Mouse (Mus musculus): Measurements from ENCODE around the gene Gtf2f2. TPM values are rescaled to one million over a fixed set of nuclear protein-coding genes. Genes with fewer than 3 reads are reported as not detected.

The Gtf2f2 gene
- 10 to 100 TPM; 15.8 to 16.1 TPM for total RNA-seq (2021)

DNA sequence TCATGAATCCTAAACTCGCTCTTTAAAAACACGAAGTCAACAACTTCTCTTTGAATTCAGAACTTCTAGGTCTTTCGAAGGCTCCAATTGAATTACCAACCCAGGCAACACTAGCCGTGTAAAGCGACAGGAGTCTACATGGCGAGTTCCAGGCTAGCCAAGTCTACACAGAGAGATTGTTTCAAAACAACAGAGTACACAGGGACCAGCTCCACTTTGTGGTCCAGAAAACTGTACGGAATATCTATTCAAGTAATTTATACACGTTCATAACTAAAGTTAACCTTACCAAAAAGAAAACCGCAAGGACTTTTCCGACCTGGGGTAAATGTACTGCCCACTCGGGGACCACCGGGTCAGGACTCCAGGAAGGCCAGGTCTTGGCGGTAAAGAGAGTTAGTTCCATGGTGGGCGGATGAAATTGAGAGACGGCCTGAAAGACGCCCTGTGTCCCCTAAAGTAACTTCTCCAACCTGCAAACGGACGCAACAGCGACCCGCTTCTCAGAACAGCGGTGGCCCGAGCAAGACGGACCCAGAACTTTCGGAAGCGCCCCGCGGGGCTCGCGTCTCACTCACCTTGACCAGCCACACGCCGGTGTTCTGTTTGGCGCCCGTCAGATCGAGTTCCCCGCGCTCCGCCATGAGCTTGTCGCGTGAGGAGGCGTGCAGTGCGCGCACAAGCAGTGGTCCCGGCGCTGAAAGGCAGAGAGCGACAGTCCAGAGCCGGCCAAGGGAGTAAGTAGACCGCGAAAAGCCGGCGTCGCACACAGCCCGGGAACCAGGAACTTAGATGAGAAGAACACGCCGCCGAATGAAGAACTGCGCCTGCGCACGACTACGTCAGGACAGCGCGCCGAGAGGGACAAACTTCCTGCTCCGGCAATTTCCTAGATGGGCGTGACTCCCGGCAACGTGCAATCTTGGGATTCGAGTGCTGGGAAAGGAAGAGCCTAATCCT lies at the start of gene Gtf2f2:
Gtf2f2 (minus strand) TSS at position 764 of the 960 bp plus-strand sequence.
- intact Hi-C loops (cut with DNase I): loop anchor here (2.0 kb wide), 1 partner anchor 48 kb away; no protein-coding TSS in a partner anchor
- DNase-seq (ENCODE audit: low spot score in 2 of 2): peak; percentile 94 to 96

DNA sequence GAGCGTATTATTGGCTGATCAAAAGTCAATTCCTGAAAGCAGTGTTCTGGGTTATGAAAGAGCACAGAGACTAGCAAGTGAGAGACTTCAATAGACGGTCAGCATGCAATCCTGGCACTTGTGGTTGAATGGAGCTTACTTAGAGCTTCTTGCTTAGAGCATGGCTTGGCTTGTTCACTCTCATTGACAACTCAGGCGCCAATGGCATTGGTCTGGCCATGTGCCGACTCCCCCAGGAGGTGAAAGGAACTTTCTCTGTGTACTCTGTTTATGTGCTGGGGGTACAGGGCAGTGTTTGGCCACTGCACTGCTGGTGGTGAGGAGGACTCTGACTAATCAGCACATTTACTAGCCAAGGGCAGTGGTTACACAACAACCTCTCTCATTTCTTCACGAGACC lies 48.8 kb upstream of the Gtf2f2 start:
- DNase-seq (ENCODE audit: low spot score in 2 of 2): no peak
- intact Hi-C loops (cut with DNase I): no loop called here

DNA sequence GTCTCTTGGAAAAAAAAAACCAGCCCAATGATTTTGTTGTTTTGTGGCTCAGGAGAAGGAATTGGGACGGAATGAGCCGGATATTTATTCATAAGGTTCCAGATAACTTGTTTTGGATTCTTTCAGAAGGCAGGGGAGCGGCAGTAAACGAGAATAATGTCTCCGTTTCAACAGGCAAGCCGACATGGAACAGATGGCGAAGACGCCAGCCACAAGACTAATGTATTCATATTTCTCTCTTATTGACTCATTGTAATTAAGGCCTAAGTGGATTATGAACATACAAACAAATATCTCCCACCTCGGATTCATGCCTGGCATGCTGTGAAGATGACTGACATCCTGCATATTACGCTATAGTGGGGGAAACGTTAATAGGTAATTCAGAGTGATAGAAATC lies 43.1 kb upstream of the Gtf2f2 start:
- no peak for DNase-seq (ENCODE audit: low spot score in 2 of 2)
- intact Hi-C loops (cut with DNase I): no loop called here

DNA sequence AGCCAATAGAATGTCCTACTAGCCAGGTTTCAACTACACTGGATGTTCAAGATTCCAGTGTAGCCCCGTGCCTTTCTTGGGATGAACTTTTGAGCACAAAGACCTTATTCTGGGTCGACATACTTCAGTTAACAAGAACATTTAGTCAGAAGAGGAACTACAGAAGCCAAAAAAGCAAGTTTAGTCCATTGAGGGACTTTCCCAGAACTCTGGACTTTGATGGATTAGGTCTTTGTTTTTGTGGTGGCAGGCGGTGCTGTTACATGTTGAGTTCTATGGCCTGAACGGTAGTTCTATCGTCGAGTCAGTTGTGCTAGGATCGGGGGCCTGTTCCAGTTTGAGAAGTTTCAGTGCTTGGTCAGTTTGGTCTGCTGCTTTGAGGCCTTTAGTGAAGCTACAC lies 41.3 kb upstream of the Gtf2f2 start:
- intact Hi-C loops (cut with DNase I): no loop called here
- DNase-seq (ENCODE audit: low spot score in 2 of 2): no peak

DNA sequence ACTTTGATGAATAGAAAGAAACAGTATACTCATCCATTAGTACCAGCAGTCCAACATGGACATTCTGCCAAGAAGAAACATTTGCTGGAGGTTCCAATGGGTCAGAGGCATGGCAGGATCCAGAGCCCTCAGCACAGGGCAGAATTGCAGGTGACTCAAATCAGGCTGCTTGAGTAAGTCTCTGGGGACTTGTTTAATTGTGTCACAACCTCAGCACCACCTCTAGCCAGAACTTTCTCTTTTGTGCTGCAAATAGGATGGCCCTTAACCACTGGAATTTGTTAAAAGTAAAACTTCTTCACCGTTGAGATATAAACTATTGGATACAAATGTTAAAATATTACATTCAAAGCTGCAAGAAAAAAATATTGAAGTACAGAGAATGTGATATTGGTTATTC lies 35.1 kb upstream of the Gtf2f2 start:
- intact Hi-C loops (cut with DNase I): no loop called here
- no peak for DNase-seq (ENCODE audit: low spot score in 2 of 2)

DNA sequence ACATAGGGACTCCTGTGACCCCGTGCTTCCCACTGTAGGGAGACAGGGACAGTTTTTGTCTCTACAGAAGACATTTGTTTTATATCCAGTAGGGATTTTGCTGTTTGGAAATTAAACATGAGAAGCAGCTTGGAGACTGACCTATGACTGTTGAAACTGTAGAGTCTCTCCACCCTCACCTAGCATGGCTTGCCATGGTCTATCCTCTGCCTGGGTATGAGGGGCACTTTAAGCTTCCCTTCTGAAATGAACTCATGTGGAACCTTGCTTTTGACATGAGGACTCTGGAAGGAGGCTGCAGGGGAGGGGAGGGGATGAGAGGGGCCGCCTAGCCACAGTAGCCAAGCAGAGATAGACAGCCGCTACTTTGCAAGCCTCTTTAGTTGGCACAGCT lies 33.5 kb upstream of the Gtf2f2 start:
- intact Hi-C loops (cut with DNase I): no loop called here

DNA sequence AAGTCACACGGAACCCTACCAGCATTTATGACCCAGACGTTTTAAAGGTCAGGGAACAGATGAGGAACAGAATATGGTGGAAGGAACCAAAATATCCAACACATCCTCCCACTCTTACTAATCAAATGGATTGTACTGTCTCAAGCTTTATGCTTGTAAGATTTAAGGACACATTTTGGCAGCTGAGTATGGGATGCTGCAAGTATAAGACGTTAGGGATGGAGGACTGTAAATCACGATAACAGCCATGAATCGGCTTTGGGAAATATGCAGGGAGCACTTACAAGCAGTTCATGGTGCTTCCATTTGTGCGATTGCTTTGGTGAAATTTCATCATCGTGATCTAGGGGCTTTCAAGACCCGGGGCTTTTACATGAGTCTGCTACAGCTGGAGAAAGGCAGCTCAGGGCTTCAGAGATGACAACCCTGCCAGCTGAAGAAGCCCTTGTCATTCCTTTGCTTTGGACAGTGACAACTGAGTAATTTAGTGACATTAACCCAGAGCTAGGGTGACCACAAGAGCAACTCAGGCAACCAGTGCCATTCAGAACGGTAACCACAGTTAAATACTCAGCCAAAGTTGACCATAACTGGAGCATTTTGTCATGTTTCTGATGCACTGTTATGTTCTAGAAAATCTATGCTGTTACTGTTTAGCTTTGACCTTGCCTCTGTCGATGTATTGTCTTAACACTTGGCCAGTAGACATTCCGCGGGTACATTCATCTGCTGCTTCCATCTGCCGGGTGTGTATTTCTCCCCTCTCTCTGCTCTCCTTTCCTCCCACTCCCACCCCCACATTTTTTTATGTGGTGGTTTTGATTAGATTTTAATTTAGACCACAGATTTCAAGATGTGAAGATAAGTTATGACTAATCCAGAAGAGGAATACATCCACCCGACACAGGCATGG lies 32.8 kb upstream of the Gtf2f2 start:
- intact Hi-C loops (cut with DNase I): no loop called here
- DNase-seq (ENCODE audit: low spot score in 2 of 2): no peak

More for the DNA sequence above, 33.5 kb upstream of the Gtf2f2 start:
- no peak for DNase-seq (ENCODE audit: low spot score in 2 of 2)

DNA sequence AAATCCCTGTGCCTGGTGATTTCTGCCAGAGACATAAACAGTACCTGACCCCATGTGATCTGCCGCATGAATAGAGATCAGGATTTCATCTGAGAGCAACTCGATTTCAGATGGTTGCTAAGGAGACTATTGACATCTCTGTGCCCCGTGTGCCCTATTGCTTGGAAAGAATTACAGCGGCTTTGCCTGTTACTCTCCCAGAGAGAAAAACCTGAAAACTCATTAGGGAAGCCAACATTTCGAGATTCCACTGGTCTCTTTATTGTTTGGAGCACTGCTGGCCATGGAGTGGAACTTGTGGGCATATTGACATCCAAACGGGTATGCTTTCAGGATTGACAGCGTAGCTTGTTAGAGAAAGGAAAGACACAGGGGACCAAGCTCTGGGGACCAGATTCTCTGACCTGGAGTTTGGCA lies 22.6 kb upstream of the Gtf2f2 start:
- intact Hi-C loops (cut with DNase I): no loop called here

DNA sequence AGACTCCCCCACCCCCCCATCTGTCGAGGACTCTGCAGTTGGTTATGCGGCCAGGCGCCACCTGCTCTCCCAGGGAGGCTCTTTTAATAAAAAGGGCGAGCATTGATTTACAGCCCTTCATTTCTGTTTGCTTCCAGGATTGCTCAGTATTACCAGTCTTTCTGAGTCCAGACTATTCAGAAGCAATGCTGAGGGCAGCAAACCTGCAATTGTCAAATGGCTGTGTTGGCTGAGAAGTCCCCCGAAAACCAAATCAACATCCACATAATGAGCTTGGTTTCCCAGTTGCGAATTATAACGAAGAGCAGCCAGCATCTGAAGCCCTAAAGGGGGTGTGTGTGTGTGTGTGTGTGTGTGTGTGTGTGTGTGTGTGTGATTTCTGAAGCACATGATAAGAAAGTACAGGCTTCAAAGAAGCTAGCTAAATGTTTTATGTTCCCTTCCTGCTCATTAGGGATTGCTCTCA lies 22.0 kb upstream of the Gtf2f2 start:
- no peak for DNase-seq (ENCODE audit: low spot score in 2 of 2)
- intact Hi-C loops (cut with DNase I): no loop called here

More for the DNA sequence above, 22.6 kb upstream of the Gtf2f2 start:
- DNase-seq (ENCODE audit: low spot score in 2 of 2): no peak

DNA sequence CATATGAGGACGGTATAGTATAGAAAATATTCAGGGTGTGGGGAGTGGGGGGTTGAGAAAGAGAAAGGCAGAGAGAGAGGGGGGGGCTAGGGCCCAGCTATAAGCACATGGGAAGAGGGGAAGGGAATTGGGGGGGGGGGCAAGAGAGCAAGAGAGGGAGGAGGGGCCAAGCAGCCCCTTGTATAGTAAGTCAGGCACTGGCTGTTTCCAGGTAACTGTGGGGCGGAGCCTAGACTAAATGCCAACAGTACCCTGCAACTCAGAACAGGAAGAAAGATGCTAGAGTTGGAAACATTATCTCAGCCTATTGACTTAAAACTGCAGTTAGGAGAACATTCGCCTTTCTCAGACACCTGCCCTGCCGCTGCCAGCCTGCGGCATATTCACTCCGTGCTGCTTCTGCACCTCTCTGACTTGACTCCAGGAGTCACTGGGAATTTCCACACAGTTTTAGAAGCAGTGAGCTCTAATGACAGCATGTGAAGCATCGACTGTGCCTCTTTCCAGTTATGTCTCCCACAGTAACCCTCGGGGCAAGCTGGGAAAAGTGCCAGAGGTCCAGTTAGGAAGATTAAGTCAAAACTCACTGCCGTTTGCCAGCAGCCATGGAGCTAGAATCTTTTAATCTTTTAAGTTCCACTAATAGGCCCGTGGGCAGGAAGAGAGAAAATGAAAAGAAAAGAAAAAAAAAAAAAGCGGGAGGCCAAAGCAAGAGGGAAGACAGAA lies 20.6 kb upstream of the Gtf2f2 start:
- no peak for DNase-seq (ENCODE audit: low spot score in 2 of 2)
- intact Hi-C loops (cut with DNase I): no loop called here

DNA sequence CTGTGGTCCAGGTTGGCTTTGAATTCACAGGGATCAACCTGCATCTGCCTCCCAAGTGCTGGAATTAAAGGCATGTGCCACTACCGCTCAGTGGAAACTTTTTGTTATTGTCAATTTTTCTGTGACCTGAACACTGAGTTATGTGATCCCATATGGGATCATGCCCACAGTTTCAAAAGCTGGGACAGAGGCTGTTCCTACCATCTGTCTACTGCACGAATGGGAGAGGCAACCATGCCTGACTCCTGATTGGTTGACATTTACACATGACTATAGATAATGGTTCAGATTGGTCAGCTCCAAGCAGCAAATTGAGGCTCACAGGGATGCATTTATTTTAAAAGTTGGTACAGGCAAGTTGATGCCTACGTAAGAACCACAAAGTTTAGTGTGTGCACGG lies 14.0 kb upstream of the Gtf2f2 start:
- no peak for DNase-seq (ENCODE audit: low spot score in 2 of 2)
- intact Hi-C loops (cut with DNase I): no loop called here

DNA sequence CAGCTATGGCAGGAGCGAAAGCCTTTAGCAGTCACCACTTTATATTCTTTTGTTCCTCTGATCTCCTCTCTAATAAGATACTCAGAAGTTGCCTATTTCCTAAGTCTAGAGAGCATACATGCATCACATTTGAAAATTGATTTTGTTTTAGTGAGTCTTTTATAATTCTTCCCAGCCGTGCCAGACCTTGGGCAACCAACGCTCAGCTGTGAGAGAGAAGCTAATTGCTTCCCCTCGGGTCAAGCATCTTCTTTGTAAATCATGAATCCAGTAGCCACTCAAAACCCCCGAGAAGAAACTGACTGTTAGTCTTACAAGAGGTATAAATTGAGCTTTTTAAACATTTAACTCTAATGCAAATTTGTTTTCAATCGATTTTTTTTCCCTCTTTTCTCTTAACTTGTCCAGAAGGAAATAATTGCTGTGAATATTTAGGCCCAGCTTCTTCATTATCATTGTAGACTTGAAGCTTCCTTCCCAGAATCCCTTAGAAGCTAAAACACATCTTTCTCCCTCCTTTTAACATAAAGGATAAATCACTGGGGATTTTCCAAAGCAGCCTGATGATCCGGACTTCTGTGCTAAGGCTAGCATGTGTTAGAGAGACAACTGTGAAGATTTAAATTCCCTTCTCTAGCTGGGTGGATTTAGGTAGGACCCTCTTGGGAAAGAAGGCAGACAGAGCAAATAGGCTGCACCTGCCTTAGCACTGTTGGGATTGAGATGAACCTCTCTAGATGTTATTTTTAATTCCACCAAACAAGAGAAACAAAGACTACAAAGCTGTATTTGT lies 10.5 kb upstream of the Gtf2f2 start:
- DNase-seq (ENCODE audit: low spot score in 2 of 2): no peak
- intact Hi-C loops (cut with DNase I): no loop called here

DNA sequence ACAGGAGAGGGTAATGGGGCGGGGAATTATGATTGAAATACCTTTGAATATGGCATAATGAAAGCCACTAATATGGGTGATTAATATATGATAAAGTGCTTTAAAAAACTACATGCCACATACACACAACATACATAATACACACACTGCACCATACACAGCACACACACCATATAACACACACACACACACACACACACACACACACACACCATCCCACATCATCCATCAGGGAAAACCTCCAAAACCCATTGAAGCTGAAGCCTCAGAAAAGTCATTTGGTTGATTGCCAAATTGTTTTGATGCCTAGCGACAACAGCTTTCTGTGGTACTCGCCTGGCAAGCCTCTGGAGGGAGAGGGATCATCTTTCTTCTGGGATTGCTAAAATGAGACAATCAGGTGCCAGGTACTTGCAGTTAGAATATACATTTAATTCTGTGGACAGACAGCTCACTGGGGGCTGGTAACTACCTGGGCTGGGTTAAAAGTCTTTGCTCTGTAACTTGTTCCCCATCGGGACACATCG lies 9.7 kb upstream of the Gtf2f2 start:
- intact Hi-C loops (cut with DNase I): no loop called here

DNA sequence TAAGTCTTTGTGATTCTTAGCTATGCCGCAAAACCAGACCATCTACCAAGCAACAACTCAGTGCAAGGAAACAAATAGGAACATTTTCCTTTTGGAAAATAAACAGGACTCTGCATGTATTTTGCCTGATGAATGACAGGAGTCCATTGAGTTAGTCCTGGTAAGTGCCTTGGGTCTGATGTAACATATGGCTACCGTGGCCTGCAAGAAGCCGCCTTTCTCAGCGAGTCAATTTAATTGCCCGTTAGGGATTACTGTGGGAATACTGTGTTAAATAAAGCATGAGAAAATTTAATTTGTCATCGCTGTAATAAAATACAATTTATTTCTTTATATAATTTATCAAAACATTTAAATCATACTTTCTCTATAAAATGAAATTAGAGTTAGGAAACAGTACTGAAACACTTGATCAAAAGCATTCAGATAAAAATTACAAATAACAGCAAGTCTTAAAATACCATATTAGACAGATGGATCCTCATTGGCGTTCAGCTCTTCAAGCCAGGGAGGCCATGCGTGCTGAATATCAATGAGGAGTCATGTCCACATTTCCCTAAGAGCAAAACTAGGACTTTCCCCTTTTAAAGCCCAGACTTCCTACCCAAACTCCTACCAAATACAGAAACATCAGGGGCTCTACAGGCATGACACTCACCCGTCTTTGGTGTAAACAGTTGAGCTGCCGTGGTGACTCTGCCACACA lies 7.3 kb upstream of the Gtf2f2 start:
- DNase-seq (ENCODE audit: low spot score in 2 of 2): no peak
- intact Hi-C loops (cut with DNase I): no loop called here

More for the DNA sequence above, 9.7 kb upstream of the Gtf2f2 start:
- DNase-seq (ENCODE audit: low spot score in 2 of 2): no peak

DNA sequence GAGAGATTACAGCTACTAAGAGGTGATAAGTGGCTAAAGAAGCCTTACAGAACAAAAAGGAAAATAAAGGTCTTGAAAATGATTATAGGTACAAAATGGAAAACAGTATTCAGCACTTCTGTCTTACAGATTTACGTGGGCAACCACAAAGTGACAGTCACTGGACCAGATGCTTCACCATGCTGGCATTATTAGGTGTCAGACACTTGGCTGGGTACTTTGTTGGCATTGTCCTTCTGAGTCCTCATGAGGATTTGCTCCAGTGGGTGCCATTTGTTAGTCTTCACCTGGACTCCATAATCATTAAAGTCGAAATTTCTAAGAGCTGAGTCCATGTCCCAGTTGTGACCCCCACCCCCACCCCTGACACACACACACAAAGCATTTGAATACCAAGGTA lies 3.7 kb upstream of the Gtf2f2 start:
- DNase-seq (ENCODE audit: low spot score in 2 of 2): no peak
- intact Hi-C loops (cut with DNase I): no loop called here

DNA sequence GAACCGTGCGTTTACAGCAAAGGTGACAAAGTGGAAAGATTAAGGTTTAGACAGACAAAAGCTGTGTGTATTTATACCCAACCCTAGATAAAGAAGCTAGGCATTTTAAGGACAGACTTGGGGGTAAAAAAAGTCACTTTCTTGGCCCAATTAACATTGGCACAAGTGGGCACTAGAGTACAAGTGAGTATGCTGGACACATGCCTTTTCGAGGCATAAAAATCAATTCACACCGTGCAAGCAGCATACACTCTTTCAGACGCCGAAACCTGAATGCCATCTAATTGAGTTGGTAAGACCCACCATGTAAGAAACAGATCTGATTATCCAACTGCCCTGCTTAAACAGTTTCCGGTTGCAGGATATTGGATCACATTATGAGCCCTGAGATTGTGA lies 395 bp upstream of the Gtf2f2 start:
- intact Hi-C loops (cut with DNase I): loop anchor here (2.0 kb wide), 1 partner anchor 48 kb away; no protein-coding TSS in a partner anchor
- DNase-seq (ENCODE audit: low spot score in 2 of 2): no peak

DNA sequence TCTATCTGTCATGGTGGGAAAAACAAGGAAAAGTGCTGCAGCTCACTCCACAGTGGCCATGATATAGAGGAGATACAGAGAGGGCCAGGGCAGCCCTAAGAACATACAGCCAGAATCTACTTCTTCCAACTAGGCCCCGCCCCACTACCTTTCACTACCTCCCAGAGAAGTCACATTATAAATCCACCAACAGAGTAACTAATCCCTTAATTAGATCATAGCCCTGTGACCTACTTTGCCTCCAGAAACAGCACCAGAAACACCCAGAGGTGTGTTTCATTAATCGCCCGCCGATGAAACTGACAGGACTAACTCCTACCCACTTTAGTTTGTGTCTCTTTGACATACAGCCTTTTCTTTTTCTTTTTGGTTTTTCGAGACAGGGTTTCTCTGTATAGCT lies 1.5 kb downstream of the Gtf2f2 start:
- intact Hi-C loops (cut with DNase I): no loop called here
- DNase-seq (ENCODE audit: low spot score in 2 of 2): no peak

DNA sequence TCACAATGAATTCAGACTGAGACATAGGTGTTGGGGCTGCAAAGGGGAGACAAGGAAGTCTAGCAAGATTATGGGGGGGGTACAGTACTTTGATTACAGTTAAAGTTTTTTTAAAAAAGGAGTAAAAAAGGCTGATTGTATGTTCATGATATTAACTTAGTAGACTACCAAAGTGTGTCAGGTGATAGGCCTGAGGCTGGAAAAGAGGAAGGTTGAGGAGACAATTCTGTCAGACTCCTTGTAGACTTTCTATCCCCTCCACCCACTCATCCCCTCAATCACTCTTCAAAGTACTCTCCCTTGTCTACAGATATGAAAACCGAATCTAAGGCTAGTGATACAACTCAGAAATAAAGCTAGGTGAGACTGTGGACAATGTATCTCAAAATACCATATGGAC lies 2.5 kb downstream of the Gtf2f2 start:
- no peak for DNase-seq (ENCODE audit: low spot score in 2 of 2)
- intact Hi-C loops (cut with DNase I): no loop called here
